Mouse (Mus musculus): ENCODE data around the gene Hyal2. TPM values are rescaled to one million over a fixed set of nuclear protein-coding genes. Genes with fewer than 3 reads are reported as not detected.

The Hyal2 gene
- polyA plus RNA-seq, 1 experiment from 2014 or later, result 60.1 TPM

- H3K27ac ChIP-seq (ENCODE audit: low read depth, low read length), result no peak overlapping the region
- peaks cover 20% of the 10 kb centered on the region for H3K36me3 ChIP-seq (ENCODE audit: control insufficient read depth, insufficient read depth, low read length)
- H3K9me3 ChIP-seq (ENCODE audit: control insufficient read depth, low read length), result no peaks in the 10 kb centered on the region
Observed at GRCm38 (mm10) chr9:107620954-107621353, 53.2 kb downstream of the Hyal2 start.

More at GRCm38 (mm10) chr9:107620954-107621353, 53.2 kb downstream of the Hyal2 start:
- no peak for ATAC-seq
- no peaks in the 10 kb centered on the region for H3K27me3 ChIP-seq (replicated peaks; ENCODE audit: control insufficient read depth, insufficient read depth, low read length)
- no peak overlapping the region for H3K9ac ChIP-seq (ENCODE audit: low read depth, low read length)
- no peak overlapping the region for H3K4me3 ChIP-seq (ENCODE audit: low read length)
- H3K4me1 ChIP-seq (ENCODE audit: control insufficient read depth, insufficient read depth, low read depth, low read length), result peaks cover 14% of the 10 kb centered on the region
- no peak overlapping the region for H3K4me2 ChIP-seq (ENCODE audit: low read length)

Other genes with a start within 250 kb of the Hyal2 start
- 17.5 and 18.7 TPM in 2 replicates for gene Hemk1, start 229.6 kb upstream of the Hyal2 start, polyA plus RNA-seq (2015; fragmentation: Nextera tagmentation; extraction: Ambion mirVana)
- 9.8 and 11.4 TPM in 2 replicates for gene 6430571L13Rik, start 227.3 kb upstream of the Hyal2 start, polyA plus RNA-seq (2015; fragmentation: Nextera tagmentation; extraction: Ambion mirVana)
- gene Cacna2d2, start 168.3 kb upstream of the Hyal2 start, polyA plus RNA-seq (2015; fragmentation: Nextera tagmentation; extraction: Ambion mirVana), result 8.1 and 9.0 TPM in 2 replicates
- 45.7 and 46.0 TPM in 2 replicates for gene Tmem115, start 34.0 kb upstream of the Hyal2 start, polyA plus RNA-seq (2015; fragmentation: Nextera tagmentation; extraction: Ambion mirVana)
- gene Cyb561d2, start 25.8 kb upstream of the Hyal2 start, polyA plus RNA-seq (2015; fragmentation: Nextera tagmentation; extraction: Ambion mirVana), result 51.4 and 59.0 TPM in 2 replicates
- 75.8 and 78.6 TPM in 2 replicates for gene Nprl2, start 25.7 kb upstream of the Hyal2 start, polyA plus RNA-seq (2015; fragmentation: Nextera tagmentation; extraction: Ambion mirVana)
- gene Zmynd10, start 20.6 kb upstream of the Hyal2 start, polyA plus RNA-seq (2015; fragmentation: Nextera tagmentation; extraction: Ambion mirVana), result 3.3 and 4.4 TPM in 2 replicates
- gene Rassf1, start 16.4 kb upstream of the Hyal2 start, polyA plus RNA-seq (2015; fragmentation: Nextera tagmentation; extraction: Ambion mirVana), result 45.8 and 46.6 TPM in 2 replicates
- gene Tusc2, start 4.7 kb upstream of the Hyal2 start, polyA plus RNA-seq (2015; fragmentation: Nextera tagmentation; extraction: Ambion mirVana), result 125 and 134 TPM in 2 replicates
- 6.4 and 8.3 TPM in 2 replicates for gene Hyal1, start 9.0 kb downstream of the Hyal2 start, polyA plus RNA-seq (2015; fragmentation: Nextera tagmentation; extraction: Ambion mirVana)
- gene Naa80, start 10.9 kb downstream of the Hyal2 start, polyA plus RNA-seq (2015; fragmentation: Nextera tagmentation; extraction: Ambion mirVana), result 17.1 and 22.7 TPM in 2 replicates
- gene Hyal3, start 12.9 kb downstream of the Hyal2 start, polyA plus RNA-seq (2015; fragmentation: Nextera tagmentation; extraction: Ambion mirVana), result 2.7 and 2.9 TPM in 2 replicates
- gene Ifrd2, start 19.7 kb downstream of the Hyal2 start, polyA plus RNA-seq (2015; fragmentation: Nextera tagmentation; extraction: Ambion mirVana), result 13.5 and 16.9 TPM in 2 replicates
- gene Sema3b, start 41.3 kb downstream of the Hyal2 start, polyA plus RNA-seq (2015; fragmentation: Nextera tagmentation; extraction: Ambion mirVana), result 5.6 and 7.0 TPM in 2 replicates
- 302 and 317 TPM in 2 replicates for gene Gnai2, start 67.4 kb downstream of the Hyal2 start, polyA plus RNA-seq (2015; fragmentation: Nextera tagmentation; extraction: Ambion mirVana)
- 53.2 and 55.0 TPM in 2 replicates for gene Slc38a3, start 101.6 kb downstream of the Hyal2 start, polyA plus RNA-seq (2015; fragmentation: Nextera tagmentation; extraction: Ambion mirVana)
- 1.3 and 2.7 TPM in 2 replicates for gene Gnat1, start 111.8 kb downstream of the Hyal2 start, polyA plus RNA-seq (2015; fragmentation: Nextera tagmentation; extraction: Ambion mirVana)
- 10.0 and 13.0 TPM in 2 replicates for gene Sema3f, start 142.5 kb downstream of the Hyal2 start, polyA plus RNA-seq (2015; fragmentation: Nextera tagmentation; extraction: Ambion mirVana)
- 210 and 236 TPM in 2 replicates for gene Rbm5, start 203.1 kb downstream of the Hyal2 start, polyA plus RNA-seq (2015; fragmentation: Nextera tagmentation; extraction: Ambion mirVana)

Measured in hindbrain, embryonic 16.5 days (tissue).